Mouse (Mus musculus): Measurements from ENCODE around the gene Otud7b. TPM values are rescaled to one million over a fixed set of nuclear protein-coding genes. Genes with fewer than 3 reads are reported as not detected.

Otud7b gene
- polyA plus RNA-seq, 1 experiment from 2014 or later: 7.7 TPM

- H3K4me3 ChIP-seq (ENCODE audit: low read depth, low read length): no peak overlapping the region
- no peaks in the 10 kb centered on the region for H3K36me3 ChIP-seq (ENCODE audit: control insufficient read depth, insufficient read depth)
- no peaks in the 10 kb centered on the region for H3K9me3 ChIP-seq (replicated peaks; ENCODE audit: control insufficient read depth, low read length)
- H3K4me1 ChIP-seq (ENCODE audit: control insufficient read depth, low read depth, low read length): peaks cover 9% of the 10 kb centered on the region
- H3K4me2 ChIP-seq (ENCODE audit: low read depth, low read length): no peak overlapping the region
- H3K9ac ChIP-seq (ENCODE audit: low read depth, low read length): no peak overlapping the region
- ATAC-seq (ENCODE audit: low read depth): peak; percentile 32; the same call in 1 of the 2 replicates
- no peaks in the 10 kb centered on the region for H3K27me3 ChIP-seq (ENCODE audit: control insufficient read depth, insufficient read depth, low read depth, low read length)
- 56% methylated on average over 4 of the region's 4 CpGs for WGBS (ENCODE audit: insufficient replicate concordance)
- H3K27ac ChIP-seq (ENCODE audit: low read length): no peak overlapping the region
Measured at GRCm38 (mm10) chr3:96081650-96082049, 22.7 kb upstream of the Otud7b start.

GRCm38 (mm10) chr3:96082100-96082499 is 22.2 kb upstream of the Otud7b start:
- Histone ChIP-seq H3K9me3 (replicated peaks; ENCODE audit: control insufficient read depth, low read length) (no peaks in the 10 kb centered on the region), H3K36me3 (ENCODE audit: control insufficient read depth, insufficient read depth) (no peaks in the 10 kb centered on the region), H3K4me2 (ENCODE audit: low read depth, low read length) (no peak overlapping the region), H3K4me1 (ENCODE audit: control insufficient read depth, low read depth, low read length) (peaks cover 12% of the 10 kb centered on the region), H3K27me3 (ENCODE audit: control insufficient read depth, insufficient read depth, low read depth, low read length) (no peaks in the 10 kb centered on the region), H3K4me3 (ENCODE audit: low read depth, low read length) (no peak overlapping the region), H3K27ac (ENCODE audit: low read length) (no peak overlapping the region), H3K9ac (ENCODE audit: low read depth, low read length) (no peak overlapping the region)
- 69% methylated on average over 2 of the region's 2 CpGs for WGBS (ENCODE audit: insufficient replicate concordance)
- ATAC-seq (ENCODE audit: low read depth): no peak

GRCm38 (mm10) chr3:96082714-96083508 is 21.4 kb upstream of the Otud7b start:
- no peak overlapping the region for H3K9ac ChIP-seq (ENCODE audit: low read depth, low read length)
- no peak for ATAC-seq (ENCODE audit: low read depth)
- WGBS (ENCODE audit: insufficient replicate concordance): 50% methylated on average over 15 of the region's 15 CpGs
- no peaks in the 10 kb centered on the region for H3K36me3 ChIP-seq (ENCODE audit: control insufficient read depth, insufficient read depth)
- peak overlapping the region; percentile 37; the same call in 1 of the 2 replicates for H3K27ac ChIP-seq (ENCODE audit: low read length)
- H3K27me3 ChIP-seq (ENCODE audit: control insufficient read depth, insufficient read depth, low read depth, low read length): no peaks in the 10 kb centered on the region
- H3K9me3 ChIP-seq (replicated peaks; ENCODE audit: control insufficient read depth, low read length): no peaks in the 10 kb centered on the region
- H3K4me3 ChIP-seq (ENCODE audit: low read depth, low read length): no peak overlapping the region
- peaks cover 12% of the 10 kb centered on the region for H3K4me1 ChIP-seq (ENCODE audit: control insufficient read depth, low read depth, low read length)
- H3K4me2 ChIP-seq (ENCODE audit: low read depth, low read length): 0 out of 2 replicates have a peak overlapping the region, but pooled peaks have one; percentile 3

GRCm38 (mm10) chr3:96084146-96084755 is 20.1 kb upstream of the Otud7b start:
- no peak for ATAC-seq (ENCODE audit: low read depth)
- H3K9me3 ChIP-seq (replicated peaks; ENCODE audit: control insufficient read depth, low read length): no peaks in the 10 kb centered on the region
- H3K9ac ChIP-seq (ENCODE audit: low read depth, low read length): no peak overlapping the region
- no peak overlapping the region for H3K4me2 ChIP-seq (ENCODE audit: low read depth, low read length)
- no peaks in the 10 kb centered on the region for H3K27me3 ChIP-seq (ENCODE audit: control insufficient read depth, insufficient read depth, low read depth, low read length)
- peaks cover 12% of the 10 kb centered on the region for H3K4me1 ChIP-seq (ENCODE audit: control insufficient read depth, low read depth, low read length)
- H3K4me3 ChIP-seq (ENCODE audit: low read depth, low read length): no peak overlapping the region
- no peak overlapping the region for H3K27ac ChIP-seq (ENCODE audit: low read length)
- WGBS (ENCODE audit: insufficient replicate concordance): 77% methylated on average over 10 of the region's 10 CpGs
- H3K36me3 ChIP-seq (ENCODE audit: control insufficient read depth, insufficient read depth): no peaks in the 10 kb centered on the region

- H3K27ac ChIP-seq (ENCODE audit: low read length): no peak overlapping the region
- peak; percentile 93 for ATAC-seq (ENCODE audit: low read depth)
- no peak overlapping the region; the same call in 1 of the 2 replicates for H3K9ac ChIP-seq (ENCODE audit: low read depth, low read length)
Measured at GRCm38 (mm10) chr3:96087219-96087618, 17.1 kb upstream of the Otud7b start.

GRCm38 (mm10) chr3:96087801-96088200 is 16.5 kb upstream of the Otud7b start:
- Histone ChIP-seq H3K9ac (ENCODE audit: low read depth, low read length) (no peak overlapping the region), H3K36me3 (ENCODE audit: control insufficient read depth, insufficient read depth) (no peaks in the 10 kb centered on the region), H3K4me2 (ENCODE audit: low read depth, low read length) (no peak overlapping the region), H3K9me3 (replicated peaks; ENCODE audit: control insufficient read depth, low read length) (no peaks in the 10 kb centered on the region), H3K27ac (ENCODE audit: low read length) (no peak overlapping the region), H3K4me3 (ENCODE audit: low read depth, low read length) (no peak overlapping the region), H3K27me3 (ENCODE audit: control insufficient read depth, insufficient read depth, low read depth, low read length) (no peaks in the 10 kb centered on the region), H3K4me1 (ENCODE audit: control insufficient read depth, low read depth, low read length) (peaks cover 7% of the 10 kb centered on the region)
- no peak; the same call in 1 of the 2 replicates for ATAC-seq (ENCODE audit: low read depth)
- 75% methylated on average over 4 of the region's 4 CpGs for WGBS (ENCODE audit: insufficient replicate concordance)

More at GRCm38 (mm10) chr3:96087219-96087618, 17.1 kb upstream of the Otud7b start:
- Histone ChIP-seq H3K36me3 (ENCODE audit: control insufficient read depth, insufficient read depth) (no peaks in the 10 kb centered on the region), H3K27me3 (ENCODE audit: control insufficient read depth, insufficient read depth, low read depth, low read length) (no peaks in the 10 kb centered on the region), H3K4me1 (ENCODE audit: control insufficient read depth, low read depth, low read length) (peaks cover 11% of the 10 kb centered on the region), H3K9me3 (replicated peaks; ENCODE audit: control insufficient read depth, low read length) (no peaks in the 10 kb centered on the region), H3K4me3 (ENCODE audit: low read depth, low read length) (no peak overlapping the region), H3K4me2 (ENCODE audit: low read depth, low read length) (peak overlapping the region; percentile 25; the same call in 1 of the 2 replicates)
- 25% methylated on average over 2 of the region's 2 CpGs for WGBS (ENCODE audit: insufficient replicate concordance)

GRCm38 (mm10) chr3:96089882-96090489 is 14.3 kb upstream of the Otud7b start:
- peaks cover 3% of the 10 kb centered on the region for H3K4me1 ChIP-seq (ENCODE audit: control insufficient read depth, low read depth, low read length)
- 35% methylated on average over 2 of the region's 2 CpGs for WGBS (ENCODE audit: insufficient replicate concordance)
- no peaks in the 10 kb centered on the region for H3K36me3 ChIP-seq (ENCODE audit: control insufficient read depth, insufficient read depth)
- no peak for ATAC-seq (ENCODE audit: low read depth)
- no peaks in the 10 kb centered on the region for H3K9me3 ChIP-seq (replicated peaks; ENCODE audit: control insufficient read depth, low read length)
- no peak overlapping the region for H3K4me2 ChIP-seq (ENCODE audit: low read depth, low read length)
- no peak overlapping the region for H3K27ac ChIP-seq (ENCODE audit: low read length)
- no peaks in the 10 kb centered on the region for H3K27me3 ChIP-seq (ENCODE audit: control insufficient read depth, insufficient read depth, low read depth, low read length)
- no peak overlapping the region for H3K9ac ChIP-seq (ENCODE audit: low read depth, low read length)
- no peak overlapping the region for H3K4me3 ChIP-seq (ENCODE audit: low read depth, low read length)

GRCm38 (mm10) chr3:96091146-96091545 is 13.2 kb upstream of the Otud7b start:
- Histone ChIP-seq H3K4me2 (ENCODE audit: low read depth, low read length) (no peak overlapping the region), H3K36me3 (ENCODE audit: control insufficient read depth, insufficient read depth) (no peaks in the 10 kb centered on the region), H3K9me3 (replicated peaks; ENCODE audit: control insufficient read depth, low read length) (no peaks in the 10 kb centered on the region), H3K27ac (ENCODE audit: low read length) (no peak overlapping the region), H3K9ac (ENCODE audit: low read depth, low read length) (no peak overlapping the region), H3K27me3 (ENCODE audit: control insufficient read depth, insufficient read depth, low read depth, low read length) (no peaks in the 10 kb centered on the region), H3K4me1 (ENCODE audit: control insufficient read depth, low read depth, low read length) (peaks cover 3% of the 10 kb centered on the region), H3K4me3 (ENCODE audit: low read depth, low read length) (no peak overlapping the region)
- 45% methylated on average over 2 of the region's 2 CpGs for WGBS (ENCODE audit: insufficient replicate concordance)
- no peak for ATAC-seq (ENCODE audit: low read depth)

- no peak for ATAC-seq (ENCODE audit: low read depth)
- Histone ChIP-seq H3K9me3 (replicated peaks; ENCODE audit: control insufficient read depth, low read length) (no peaks in the 10 kb centered on the region), H3K4me1 (ENCODE audit: control insufficient read depth, low read depth, low read length) (peaks cover under 1% of the 10 kb centered on the region), H3K27me3 (ENCODE audit: control insufficient read depth, insufficient read depth, low read depth, low read length) (no peaks in the 10 kb centered on the region), H3K4me2 (ENCODE audit: low read depth, low read length) (no peak overlapping the region), H3K27ac (ENCODE audit: low read length) (no peak overlapping the region), H3K4me3 (ENCODE audit: low read depth, low read length) (no peak overlapping the region), H3K9ac (ENCODE audit: low read depth, low read length) (no peak overlapping the region), H3K36me3 (ENCODE audit: control insufficient read depth, insufficient read depth) (no peaks in the 10 kb centered on the region)
- WGBS (ENCODE audit: insufficient replicate concordance): 59% methylated on average over 6 of the region's 6 CpGs
Measured at GRCm38 (mm10) chr3:96091966-96092365, 12.4 kb upstream of the Otud7b start.
